Mouse (Mus musculus): ENCODE measurements at regions not wholly inside any gene's neighbourhood (a gene's known extent, or its start where the extent isn't known, plus 50 kb on each side); places are given as distances from the start of the nearest gene placed in this dataset.

DNA sequence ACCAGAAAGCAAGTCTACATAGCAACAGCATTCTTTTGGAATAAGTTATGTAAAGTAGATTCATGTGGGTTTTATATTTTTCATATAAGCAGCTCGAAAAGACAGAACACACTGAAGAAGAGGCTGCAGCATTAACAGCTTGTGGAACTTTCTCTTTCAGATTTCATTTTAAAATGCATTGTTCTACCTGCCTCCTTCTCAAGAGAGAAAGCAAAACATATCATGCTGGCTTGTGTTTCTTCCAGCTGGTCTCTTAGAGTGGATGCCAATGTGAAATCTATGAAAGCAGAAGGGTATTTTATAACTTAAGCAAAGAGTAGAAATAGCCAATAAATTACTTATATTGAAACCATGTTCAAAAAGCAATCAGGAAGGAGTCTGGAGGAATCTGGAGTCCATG is 74.2 kb upstream of the Sstr4 start:
- no peak overlapping the region for H3K4me3 ChIP-seq
- no peak overlapping the region for H3K4me2 ChIP-seq
- 81% methylated on average over 1 of the region's 1 CpGs for WGBS
- no peaks in the 10 kb centered on the region for H3K9me3 ChIP-seq (replicated peaks)
- no peak overlapping the region for H3K27ac ChIP-seq
- no peaks in the 10 kb centered on the region for H3K27me3 ChIP-seq
- no peak for ATAC-seq
- H3K36me3 ChIP-seq (ENCODE audit: poor library complexity, severe bottlenecking): no peaks in the 10 kb centered on the region
- no peaks in the 10 kb centered on the region for H3K4me1 ChIP-seq
- H3K9ac ChIP-seq: no peak overlapping the region

DNA sequence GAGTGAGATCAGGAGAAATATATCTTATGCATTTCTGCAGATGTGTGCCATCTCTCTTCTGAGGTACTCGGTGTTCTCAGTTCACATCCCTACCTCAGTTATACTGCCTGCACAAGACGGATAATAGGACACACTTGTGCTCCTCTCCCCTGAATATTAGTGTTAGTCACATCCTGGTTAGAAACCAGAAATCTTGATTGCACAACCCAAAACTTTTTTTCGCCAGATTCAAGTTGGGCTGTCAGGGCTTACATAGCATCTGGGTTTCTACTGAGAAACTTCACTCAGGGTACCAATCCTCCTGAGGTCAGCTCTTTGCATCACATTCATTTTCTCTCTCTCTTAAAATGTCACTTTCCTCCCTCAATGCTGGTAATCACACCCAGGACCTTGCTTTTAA is 69.8 kb upstream of the Sstr4 start:
- no peak overlapping the region for H3K9ac ChIP-seq
- H3K4me3 ChIP-seq: no peak overlapping the region
- H3K4me2 ChIP-seq: no peak overlapping the region
- no peak for ATAC-seq
- no peak overlapping the region for H3K27ac ChIP-seq
- H3K4me1 ChIP-seq: no peaks in the 10 kb centered on the region
- WGBS: 88% methylated on average over 3 of the region's 3 CpGs
- H3K9me3 ChIP-seq (replicated peaks): no peaks in the 10 kb centered on the region
- no peaks in the 10 kb centered on the region for H3K36me3 ChIP-seq (ENCODE audit: poor library complexity, severe bottlenecking)
- no peaks in the 10 kb centered on the region for H3K27me3 ChIP-seq

DNA sequence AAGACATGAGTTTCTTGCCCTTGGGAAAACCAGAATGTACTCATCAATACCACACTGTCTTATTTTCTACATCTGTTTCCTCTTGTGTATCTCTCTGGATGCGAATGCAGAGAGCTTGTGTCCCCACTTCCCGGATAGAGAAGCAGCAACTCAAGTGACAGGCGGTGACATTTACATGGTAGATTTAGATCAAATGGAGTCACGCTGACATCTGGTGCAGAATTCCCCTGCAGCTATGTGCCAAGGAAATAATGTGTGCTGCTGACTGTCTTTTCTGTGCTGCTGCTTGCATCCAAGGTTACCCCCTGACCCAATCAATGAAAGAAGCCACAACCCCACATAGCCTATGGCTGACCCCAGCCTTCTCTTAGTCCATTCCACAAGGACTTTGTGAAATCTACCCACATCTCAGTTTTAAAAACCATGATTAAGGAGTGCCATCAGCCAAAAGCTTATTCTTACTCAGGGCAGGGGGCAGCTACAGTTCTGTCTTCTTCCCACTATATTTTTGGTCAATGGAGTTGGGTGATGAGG is 69.2 kb upstream of the Sstr4 start:
- H3K4me3 ChIP-seq: no peak overlapping the region
- 85% methylated on average over 4 of the region's 4 CpGs for WGBS
- H3K4me1 ChIP-seq: no peaks in the 10 kb centered on the region
- no peak overlapping the region for H3K9ac ChIP-seq
- no peaks in the 10 kb centered on the region for H3K36me3 ChIP-seq (ENCODE audit: poor library complexity, severe bottlenecking)
- H3K4me2 ChIP-seq: no peak overlapping the region
- ATAC-seq: no peak
- no peaks in the 10 kb centered on the region for H3K9me3 ChIP-seq (replicated peaks)
- H3K27ac ChIP-seq: no peak overlapping the region
- H3K27me3 ChIP-seq: no peaks in the 10 kb centered on the region

DNA sequence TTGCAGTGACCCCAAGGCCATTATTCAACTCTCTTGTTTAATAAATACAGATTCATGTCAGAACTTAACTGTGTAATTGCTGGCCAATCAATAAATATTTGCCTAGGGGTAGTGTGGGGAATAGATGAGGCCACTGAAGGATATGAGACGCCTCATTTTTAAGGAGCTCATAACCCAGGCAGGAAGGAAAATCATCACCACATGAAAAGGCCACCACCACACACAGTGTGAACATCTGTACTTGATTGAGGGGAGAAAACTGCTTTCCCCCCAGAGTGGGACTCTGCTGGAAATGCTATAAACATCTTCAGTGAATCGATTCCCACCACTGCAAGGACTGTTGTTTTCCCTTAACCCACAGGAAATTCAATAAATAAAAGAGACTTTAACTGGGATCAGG is 68.7 kb upstream of the Sstr4 start:
- Histone ChIP-seq H3K4me3 (no peak overlapping the region), H3K4me2 (no peak overlapping the region), H3K9ac (no peak overlapping the region), H3K27me3 (no peaks in the 10 kb centered on the region), H3K36me3 (ENCODE audit: poor library complexity, severe bottlenecking) (no peaks in the 10 kb centered on the region), H3K27ac (no peak overlapping the region), H3K4me1 (no peaks in the 10 kb centered on the region), H3K9me3 (replicated peaks) (no peaks in the 10 kb centered on the region)
- WGBS: 82% methylated on average over 2 of the region's 2 CpGs
- ATAC-seq: no peak

DNA sequence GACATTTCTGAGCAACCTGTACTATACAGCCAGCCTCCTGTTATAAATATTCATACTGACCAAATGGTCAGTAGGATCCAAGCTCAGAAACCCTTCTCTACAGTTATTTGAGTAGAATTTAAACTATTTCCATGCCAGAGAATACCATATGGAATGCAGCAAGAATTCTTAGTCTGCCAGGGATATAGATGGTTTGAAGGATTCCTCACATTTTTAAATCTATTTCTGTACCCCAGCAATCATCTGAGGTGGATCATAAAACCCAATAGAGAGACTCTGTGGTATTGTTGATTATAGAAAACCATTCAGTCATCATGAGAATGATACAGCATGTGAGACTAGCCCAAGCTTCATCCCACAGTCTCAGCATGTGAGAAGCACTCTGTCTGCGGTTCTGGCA is 67.6 kb upstream of the Sstr4 start:
- WGBS: 84% methylated on average over 1 of the region's 1 CpGs
- Histone ChIP-seq H3K27ac (no peak overlapping the region), H3K36me3 (ENCODE audit: poor library complexity, severe bottlenecking) (no peaks in the 10 kb centered on the region), H3K4me3 (no peak overlapping the region), H3K27me3 (no peaks in the 10 kb centered on the region), H3K9ac (no peak overlapping the region), H3K9me3 (replicated peaks) (no peaks in the 10 kb centered on the region), H3K4me1 (no peaks in the 10 kb centered on the region), H3K4me2 (no peak overlapping the region)
- ATAC-seq: no peak

DNA sequence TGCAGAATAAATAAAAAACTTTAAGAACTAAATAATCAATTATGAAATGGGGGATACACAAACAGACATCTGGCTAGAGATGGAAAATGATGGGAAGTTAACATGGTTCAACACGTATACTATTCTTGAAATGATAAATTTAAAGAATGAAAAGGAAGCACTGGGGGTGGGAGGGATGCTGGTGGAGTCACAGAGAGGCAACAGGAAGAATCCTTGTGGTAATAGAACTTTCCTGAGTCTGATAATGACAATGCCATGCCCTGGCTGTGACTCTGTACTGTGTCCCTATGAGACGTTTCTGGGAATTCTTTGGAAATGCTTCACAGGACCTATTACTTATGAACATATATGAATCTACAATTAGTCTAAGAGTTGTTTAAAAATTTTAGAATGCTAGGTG is 64.8 kb upstream of the Sstr4 start:
- ATAC-seq: no peak
- no peak overlapping the region for H3K27ac ChIP-seq
- no peaks in the 10 kb centered on the region for H3K27me3 ChIP-seq
- no peaks in the 10 kb centered on the region for H3K4me1 ChIP-seq
- no peaks in the 10 kb centered on the region for H3K36me3 ChIP-seq (ENCODE audit: poor library complexity, severe bottlenecking)
- H3K9ac ChIP-seq: no peak overlapping the region
- H3K4me3 ChIP-seq: no peak overlapping the region
- H3K9me3 ChIP-seq (replicated peaks): no peaks in the 10 kb centered on the region
- H3K4me2 ChIP-seq: no peak overlapping the region
- 87% methylated on average over 2 of the region's 2 CpGs for WGBS

- Histone ChIP-seq H3K9ac (no peak overlapping the region), H3K27me3 (no peaks in the 10 kb centered on the region), H3K4me1 (no peaks in the 10 kb centered on the region), H3K27ac (no peak overlapping the region), H3K4me2 (no peak overlapping the region), H3K36me3 (ENCODE audit: poor library complexity, severe bottlenecking) (no peaks in the 10 kb centered on the region), H3K9me3 (replicated peaks) (no peaks in the 10 kb centered on the region), H3K4me3 (no peak overlapping the region)
- 93% methylated on average over 1 of the region's 1 CpGs for WGBS
- ATAC-seq: no peak
Measured at GRCm38 (mm10) chr2:148334555-148334954, 60.6 kb upstream of the Sstr4 start.

DNA sequence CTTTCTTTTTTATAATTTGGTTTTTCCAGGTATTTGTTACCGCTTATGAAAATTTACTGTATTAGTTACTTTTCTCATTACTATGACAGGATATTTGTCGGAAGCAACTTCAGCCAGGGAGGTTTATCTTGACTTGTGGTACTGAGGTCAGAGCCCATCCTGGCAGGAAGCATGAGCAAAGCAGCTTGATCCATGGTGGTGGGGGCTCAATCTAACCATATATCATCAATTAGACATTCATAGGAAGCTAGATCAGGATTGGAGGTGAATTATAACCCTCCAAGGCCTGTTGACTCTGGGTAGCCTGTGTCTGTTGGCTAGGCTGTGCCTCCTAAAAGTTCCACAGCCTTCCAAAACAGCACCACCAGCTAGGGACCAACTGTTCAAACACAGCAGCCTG is 58.5 kb upstream of the Sstr4 start:
- H3K4me1 ChIP-seq: no peaks in the 10 kb centered on the region
- H3K27ac ChIP-seq: no peak overlapping the region
- no peaks in the 10 kb centered on the region for H3K27me3 ChIP-seq
- 89% methylated on average over 2 of the region's 2 CpGs for WGBS
- no peaks in the 10 kb centered on the region for H3K9me3 ChIP-seq (replicated peaks)
- no peak overlapping the region for H3K9ac ChIP-seq
- H3K4me3 ChIP-seq: no peak overlapping the region
- no peaks in the 10 kb centered on the region for H3K36me3 ChIP-seq (ENCODE audit: poor library complexity, severe bottlenecking)
- ATAC-seq: no peak
- no peak overlapping the region for H3K4me2 ChIP-seq

DNA sequence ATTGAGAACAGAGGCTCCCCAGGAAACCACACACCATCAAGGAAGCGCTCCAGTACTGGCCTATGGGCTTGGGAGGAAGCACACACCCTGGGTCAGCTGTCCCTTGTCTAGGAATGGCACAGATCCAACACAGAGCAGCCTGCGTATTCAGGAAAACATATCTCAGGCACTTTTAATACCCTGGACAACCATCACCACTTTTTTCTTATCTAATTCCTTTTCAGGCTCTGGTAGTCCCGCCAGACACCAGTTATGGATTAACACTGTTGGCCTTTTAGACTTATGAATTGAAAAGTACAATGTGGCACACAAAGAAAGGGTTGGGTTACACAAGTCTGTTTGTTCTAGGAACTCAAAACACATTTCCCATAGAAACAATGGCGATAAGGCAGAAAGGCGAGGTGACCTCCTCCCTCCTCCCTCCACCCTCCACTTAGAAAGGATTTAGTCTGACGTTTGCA is 56.8 kb upstream of the Sstr4 start:
- H3K4me3 ChIP-seq: no peak overlapping the region
- H3K36me3 ChIP-seq (ENCODE audit: poor library complexity, severe bottlenecking): no peaks in the 10 kb centered on the region
- no peaks in the 10 kb centered on the region for H3K9me3 ChIP-seq (replicated peaks)
- no peaks in the 10 kb centered on the region for H3K27me3 ChIP-seq
- peak; percentile 30; the same call in 1 of the 2 replicates for ATAC-seq
- H3K4me1 ChIP-seq: no peaks in the 10 kb centered on the region
- no peak overlapping the region for H3K27ac ChIP-seq
- no peak overlapping the region for H3K4me2 ChIP-seq
- 48% methylated on average over 6 of the region's 6 CpGs for WGBS
- H3K9ac ChIP-seq: no peak overlapping the region

DNA sequence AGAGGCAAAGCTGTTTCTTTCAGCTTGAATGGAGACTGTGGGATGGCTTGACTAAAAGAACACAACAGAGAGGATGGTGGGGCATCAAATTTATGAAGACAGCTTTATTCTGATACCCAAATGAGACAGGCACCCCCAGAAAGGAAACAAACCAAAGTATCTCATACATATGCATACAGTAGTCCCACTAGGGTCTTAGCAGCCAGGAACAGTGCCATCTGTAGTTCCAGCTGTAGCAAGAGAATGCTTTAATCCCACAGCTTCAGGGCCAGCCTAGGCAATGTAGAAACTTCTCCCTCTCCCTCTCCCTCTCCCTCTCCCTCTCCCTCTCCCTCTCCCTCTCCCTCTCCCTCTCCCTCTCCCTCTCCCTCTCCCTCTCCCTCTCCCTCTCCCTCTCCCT is 56.2 kb upstream of the Sstr4 start:
- no peaks in the 10 kb centered on the region for H3K27me3 ChIP-seq
- H3K27ac ChIP-seq: no peak overlapping the region
- ATAC-seq: no peak

GRCm38 (mm10) chr2:148344193-148344592 is 51.0 kb upstream of the Sstr4 start:
- no peak for ATAC-seq
- H3K9ac ChIP-seq: no peak overlapping the region
- H3K36me3 ChIP-seq (ENCODE audit: poor library complexity, severe bottlenecking): no peaks in the 10 kb centered on the region
- no peaks in the 10 kb centered on the region for H3K27me3 ChIP-seq
- no peak overlapping the region for H3K4me3 ChIP-seq
- H3K4me1 ChIP-seq: no peaks in the 10 kb centered on the region
- 86% methylated on average over 2 of the region's 2 CpGs for WGBS
- H3K9me3 ChIP-seq (replicated peaks): no peaks in the 10 kb centered on the region
- H3K4me2 ChIP-seq: no peak overlapping the region
- H3K27ac ChIP-seq: no peak overlapping the region

More for the DNA sequence above, 56.2 kb upstream of the Sstr4 start:
- H3K9me3 ChIP-seq (replicated peaks): no peaks in the 10 kb centered on the region
- H3K4me3 ChIP-seq: no peak overlapping the region
- no peaks in the 10 kb centered on the region for H3K4me1 ChIP-seq
- H3K4me2 ChIP-seq: no peak overlapping the region
- H3K9ac ChIP-seq: no peak overlapping the region
- H3K36me3 ChIP-seq (ENCODE audit: poor library complexity, severe bottlenecking): no peaks in the 10 kb centered on the region
